Mouse (Mus musculus) skeletal muscle tissue, adult 2 months (tissue): ENCODE data around the gene Epha6.

Experiments
- DNase-seq: peaks from one replicate; pipeline ENCODE4 v3.0.0-alpha.2; 2012; ENCODE audit warnings: low read depth, low spot score

The Epha6 gene

GRCm38 (mm10) chr16:60266367-60267351, 338.7 kb downstream of the Epha6 start:
- DNase-seq: no peak

GRCm38 (mm10) chr16:60264719-60265508, 340.4 kb downstream of the Epha6 start:
- no peak for DNase-seq

GRCm38 (mm10) chr16:60258151-60258635, 347.1 kb downstream of the Epha6 start:
- DNase-seq: no peak

GRCm38 (mm10) chr16:60257623-60258022, 347.7 kb downstream of the Epha6 start:
- no peak for DNase-seq

- DNase-seq: no peak
These were observed 348.3 kb downstream of the Epha6 start for GRCm38 (mm10) chr16:60257044-60257443.

GRCm38 (mm10) chr16:60239356-60240190, 365.8 kb downstream of the Epha6 start:
- no peak for DNase-seq

GRCm38 (mm10) chr16:60233985-60234766, 371.2 kb downstream of the Epha6 start:
- DNase-seq: no peak

GRCm38 (mm10) chr16:60232982-60233381, 372.3 kb downstream of the Epha6 start:
- no peak for DNase-seq

GRCm38 (mm10) chr16:60209151-60209550, 396.2 kb downstream of the Epha6 start:
- DNase-seq: no peak

GRCm38 (mm10) chr16:60175580-60175979, 429.8 kb downstream of the Epha6 start:
- no peak for DNase-seq

- DNase-seq: no peak
These were observed 452.9 kb downstream of the Epha6 start for GRCm38 (mm10) chr16:60152439-60152838.

- no peak for DNase-seq
These were observed 461.0 kb downstream of the Epha6 start for GRCm38 (mm10) chr16:60144370-60144769.

GRCm38 (mm10) chr16:60121435-60121834, 483.9 kb downstream of the Epha6 start:
- no peak for DNase-seq

GRCm38 (mm10) chr16:60102210-60102609, 503.1 kb downstream of the Epha6 start:
- no peak for DNase-seq

- DNase-seq: no peak
These were observed 510.0 kb downstream of the Epha6 start for GRCm38 (mm10) chr16:60095333-60095732.

- DNase-seq: no peak
These were observed 518.4 kb downstream of the Epha6 start for GRCm38 (mm10) chr16:60086976-60087375.

GRCm38 (mm10) chr16:60070457-60071112, 534.7 kb downstream of the Epha6 start:
- no peak for DNase-seq

GRCm38 (mm10) chr16:60043809-60044208, 561.5 kb downstream of the Epha6 start:
- DNase-seq: no peak

- DNase-seq: no peak
These were observed 577.0 kb downstream of the Epha6 start for GRCm38 (mm10) chr16:60028381-60028780.
